Mouse (Mus musculus) lung, embryonic 14.5 days (tissue): ENCODE results near the gene Crybg3. TPM values are rescaled to one million over a fixed set of nuclear protein-coding genes. Genes with fewer than 3 reads are reported as not detected.

Source experiments
- ATAC-seq: fragments of 200-750 bp; cut with Nextera tagmentation; 2 replicates; pipeline ENCODE4 v1.8.0; 2017; ENCODE audit warnings: mild to moderate bottlenecking, moderate TSS enrichment, moderate library complexity; ENCODE audit not compliant: insufficient read depth
- DNase-seq: peaks from one replicate; pipeline ENCODE4 v3.0.0-alpha.2; 2015
- H3K27ac ChIP-seq: fragments of 300-500 bp; sonication (generic); 2 replicates; pipeline ENCODE4 v1.5.1; 2014; ENCODE audit warnings: low read depth, mild to moderate bottlenecking, moderate library complexity
- H3K27me3 ChIP-seq: fragments of 300-500 bp; sonication (generic); 2 replicates; pipeline ENCODE4 v1.6.1; 2014; ENCODE audit warnings: low read length, control low read depth; ENCODE audit not compliant: insufficient read depth
- H3K36me3 ChIP-seq: fragments of 300-500 bp; sonication (generic); 2 replicates; pipeline ENCODE4 v1.6.1; 2014; ENCODE audit warnings: control low read depth; ENCODE audit not compliant: insufficient read depth
- H3K4me1 ChIP-seq: fragments of 300-500 bp; sonication (generic); 2 replicates; pipeline ENCODE4 v1.6.1; 2014; ENCODE audit warnings: antibody characterized with exemption, control low read depth; ENCODE audit not compliant: insufficient read depth
- H3K4me2 ChIP-seq: fragments of 300-500 bp; sonication (generic); 2 replicates; pipeline ENCODE4 v1.6.1; 2014; ENCODE audit warnings: mild to moderate bottlenecking
- H3K4me3 ChIP-seq: fragments of 300-500 bp; sonication (generic); 2 replicates; pipeline ENCODE4 v1.5.1; 2014; ENCODE audit warnings: low read depth, low read length
- H3K9ac ChIP-seq: fragments of 300-500 bp; sonication (generic); 2 replicates; pipeline ENCODE4 v1.6.1; 2014
- H3K9me3 ChIP-seq: fragments of 300-500 bp; sonication (generic); 2 replicates; pipeline ENCODE4 v1.6.1; 2016; ENCODE audit warnings: low read depth, low read length, control low read depth
- CTCF ChIP-seq: IDR thresholded peaks from 2 replicates; pipeline ENCODE4 v1.5.1; 2016; ENCODE audit warnings: antibody characterized with exemption, low read depth
- WGBS: fragments of 180-500 bp; shearing (Covaris S2); extraction: QIAGEN DNeasy Blood & Tissue Kit; methylation state at CpG from one replicate; pipeline ENCODE4 v1.1.7; 2014; 5-methylcytosine and 5-hydroxymethylcytosine counted together
- polyA plus RNA-seq: library from polyadenylated mRNA; unstranded; fragments of >200 nt; fragmentation: Nextera tagmentation; extraction: Ambion mirVana; gene quantifications from 2 replicates; pipeline ENCODE4 v1.2.1, GENCODE M21; 2014

The Crybg3 gene
- 9.7 and 10.6 TPM in 2 replicates for polyA plus RNA-seq

DNA sequence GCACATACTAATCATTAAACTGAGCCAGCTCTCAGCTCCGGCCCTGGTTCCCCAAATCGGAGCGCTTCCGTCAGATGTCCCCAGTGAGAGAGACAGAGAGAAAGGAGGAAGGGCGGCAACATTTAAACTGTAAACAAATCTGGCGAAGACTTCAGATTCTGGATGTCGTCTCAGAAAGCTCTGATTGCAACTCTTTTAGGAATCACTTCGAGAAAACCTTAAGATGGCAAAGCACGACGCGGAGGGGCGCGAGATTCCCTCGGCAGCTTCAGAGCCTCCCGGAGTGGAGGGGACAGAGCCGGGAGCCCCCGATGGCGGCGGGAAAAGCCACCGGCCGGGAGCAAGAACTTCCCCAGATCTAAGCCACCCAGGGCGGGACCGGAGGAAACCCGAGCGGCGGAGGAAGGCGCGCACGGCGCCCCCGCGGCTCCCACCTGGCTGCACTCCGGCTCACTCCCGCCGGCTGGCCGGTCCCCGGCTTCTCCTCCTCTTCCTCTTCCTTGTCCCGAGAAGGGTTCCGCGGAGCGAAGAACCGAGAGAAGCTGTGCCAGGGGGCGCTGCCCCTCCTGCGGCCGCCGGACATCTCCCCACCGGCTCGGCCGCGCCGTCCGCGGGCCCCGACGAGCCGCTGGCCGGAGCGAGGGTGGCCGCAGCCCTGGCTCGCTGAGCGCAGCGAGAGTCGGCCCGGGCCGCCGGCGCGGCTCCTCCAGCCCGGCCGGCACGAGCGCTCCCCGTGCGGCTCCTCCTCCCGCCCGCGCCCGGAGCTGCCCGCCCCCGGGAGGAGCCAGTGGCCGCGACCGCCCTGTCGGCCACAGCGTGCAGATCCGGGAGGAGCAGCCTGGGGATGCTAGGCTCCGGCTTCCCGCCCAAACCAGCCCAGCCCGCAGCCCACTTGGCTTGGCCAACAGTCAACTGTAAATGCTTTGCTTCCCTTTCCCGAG, at the start of gene Crybg3:
Crybg3 (minus strand) TSS at position 669 of the 941 bp plus-strand sequence.
- TF ChIP-seq CTCF: peak; percentile 6; the same call in 1 of the 2 replicates
- peak within 1 kb of the TSS; percentile 85 for H3K9ac ChIP-seq
- peak; percentile 90 for DNase-seq
- peak; percentile 98 for ATAC-seq
- peak within 1 kb of the TSS; percentile 72 for H3K4me3 ChIP-seq
- WGBS: under 1% methylated on average over 85 of the region's 90 CpGs
- peak within 1 kb of the TSS; percentile 65 for H3K4me2 ChIP-seq
- no peaks in the 10 kb centered on the region for H3K9me3 ChIP-seq
- H3K27ac ChIP-seq: peak within 1 kb of the TSS; percentile 93
- no peaks in the 10 kb centered on the region for H3K27me3 ChIP-seq
- no peaks in the 10 kb centered on the region for H3K36me3 ChIP-seq
- H3K4me1 ChIP-seq: no peaks in the 10 kb centered on the region

DNA sequence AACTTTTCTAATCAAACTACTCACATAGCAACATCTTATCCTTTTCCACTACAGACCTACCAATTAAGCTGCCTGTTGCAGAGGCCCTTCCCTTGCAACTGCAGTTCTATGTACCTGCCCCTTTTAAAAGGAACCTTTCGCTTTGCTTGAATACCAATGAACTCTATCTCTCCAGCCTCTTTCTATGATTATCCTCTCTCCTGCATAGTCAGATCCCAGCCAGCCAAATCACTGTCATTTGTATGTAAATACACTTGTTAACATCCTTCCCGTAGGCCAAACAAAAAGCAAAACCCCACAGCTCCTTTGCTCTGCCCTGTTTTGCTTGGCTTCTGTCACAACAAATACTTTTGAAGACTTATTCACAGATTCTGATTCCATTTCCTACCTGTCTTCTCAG, 43.0 kb upstream of the Crybg3 start:
- DNase-seq (no peak), ATAC-seq (no peak)
- TF ChIP-seq CTCF: no peak
- Histone ChIP-seq H3K4me2 (no peak overlapping the region), H3K27me3 (no peaks in the 10 kb centered on the region), H3K27ac (no peak overlapping the region), H3K9me3 (no peaks in the 10 kb centered on the region), H3K4me1 (no peaks in the 10 kb centered on the region), H3K4me3 (no peak overlapping the region), H3K9ac (no peak overlapping the region), H3K36me3 (no peaks in the 10 kb centered on the region)
- 51% methylated on average over 2 of the region's 2 CpGs for WGBS

DNA sequence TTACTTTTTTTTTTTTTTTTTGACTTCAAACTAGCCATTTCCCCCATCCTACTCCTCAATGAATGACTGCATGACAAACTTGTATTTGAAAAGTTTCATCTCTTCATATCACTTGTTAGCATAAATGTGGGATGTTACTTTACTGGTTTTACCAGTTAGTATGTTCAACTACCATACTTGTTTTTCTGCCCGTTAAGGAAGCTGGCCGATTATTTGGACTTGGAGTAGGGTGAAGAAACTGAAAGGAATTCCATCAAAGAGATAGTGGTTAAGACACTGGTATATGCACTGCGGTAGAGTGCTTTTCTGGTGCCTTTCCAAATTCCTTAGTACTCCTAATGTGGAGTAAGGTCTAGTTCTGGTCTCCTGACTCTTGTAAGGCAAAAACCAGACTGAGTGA, 39.2 kb upstream of the Crybg3 start:
- Histone ChIP-seq H3K27ac (no peak overlapping the region), H3K4me3 (no peak overlapping the region), H3K4me1 (no peaks in the 10 kb centered on the region), H3K36me3 (no peaks in the 10 kb centered on the region), H3K9me3 (no peaks in the 10 kb centered on the region), H3K4me2 (peak overlapping the region; percentile 63; the same call in 1 of the 2 replicates), H3K9ac (no peak overlapping the region), H3K27me3 (no peaks in the 10 kb centered on the region)
- DNase-seq (peak; percentile 3), ATAC-seq (no peak)
- WGBS: 84% methylated on average over 3 of the region's 3 CpGs
- TF ChIP-seq CTCF: no peak

DNA sequence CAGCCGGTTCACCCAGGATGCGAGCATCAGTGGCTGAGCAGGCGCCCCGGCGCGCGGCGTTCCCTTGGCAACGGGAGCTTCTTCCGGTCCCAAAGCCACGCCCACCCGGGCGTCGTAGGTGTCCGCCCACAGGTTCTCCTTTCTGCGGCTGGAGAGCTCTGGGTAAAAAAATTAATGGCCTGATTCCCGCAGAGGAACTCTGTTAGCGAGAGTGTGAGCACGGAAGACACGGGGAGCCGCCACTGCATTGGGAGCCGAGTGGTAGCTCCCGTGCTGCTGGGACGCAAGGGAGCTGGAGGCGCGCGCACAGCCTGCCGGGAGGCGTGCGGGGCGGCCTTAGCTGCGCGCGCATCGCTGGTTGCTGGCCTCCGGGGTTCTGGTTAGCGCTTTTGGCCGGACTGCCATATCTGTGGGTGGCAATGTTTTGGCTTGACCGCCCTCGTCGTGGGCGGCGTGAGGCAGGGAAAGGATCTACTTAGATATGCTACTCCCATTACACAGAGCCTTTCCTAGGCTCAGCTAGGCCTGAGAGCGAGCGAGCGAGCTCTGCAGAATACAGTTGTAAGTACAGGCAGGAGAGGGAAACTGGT, 38.4 kb upstream of the Crybg3 start, which contains the start of gene Arl6:
Arl6 (minus strand) TSS at position 290 of the 590 bp plus-strand sequence.
- Histone ChIP-seq H3K9me3 (no peaks in the 10 kb centered on the region), H3K4me1 (no peaks in the 10 kb centered on the region), H3K4me3 (peak within 1 kb of the TSS; percentile 58), H3K27ac (peak within 1 kb of the TSS; percentile 95), H3K4me2 (peak within 1 kb of the TSS; percentile 63), H3K9ac (peak within 1 kb of the TSS; percentile 62), H3K27me3 (no peaks in the 10 kb centered on the region), H3K36me3 (no peaks in the 10 kb centered on the region)
- under 1% methylated on average over 46 of the region's 46 CpGs for WGBS
- peak; percentile 99 for ATAC-seq
- TF ChIP-seq CTCF: no peak
- DNase-seq: peak; percentile 96

DNA sequence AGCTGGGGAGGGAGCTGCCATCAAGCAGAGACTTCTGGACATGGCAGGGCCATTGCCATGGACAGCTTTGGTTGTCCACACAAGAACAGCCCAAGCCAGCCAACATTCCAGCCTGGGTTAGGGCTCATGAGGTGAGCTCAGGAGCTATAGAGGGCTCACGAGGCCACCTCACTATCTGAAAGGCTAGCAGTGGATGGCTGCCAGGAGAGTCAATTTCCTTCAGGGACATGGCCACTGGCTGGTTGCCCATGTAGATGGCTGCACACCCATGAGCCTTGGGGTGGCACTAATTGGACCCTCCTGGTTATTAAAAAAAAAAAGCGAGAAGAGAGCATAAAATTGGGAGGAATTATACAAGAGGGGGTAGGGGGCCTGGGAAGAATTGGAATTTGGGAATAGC, 33.8 kb upstream of the Crybg3 start:
- ATAC-seq (no peak), DNase-seq (no peak)
- WGBS: 83% methylated on average over 2 of the region's 2 CpGs
- Histone ChIP-seq H3K27me3 (no peaks in the 10 kb centered on the region), H3K9me3 (no peaks in the 10 kb centered on the region), H3K36me3 (0 out of 2 replicates have a peak, but pooled peaks cover 4% of the 10 kb centered on the region), H3K27ac (no peak overlapping the region), H3K4me2 (no peak overlapping the region), H3K4me3 (no peak overlapping the region), H3K4me1 (no peaks in the 10 kb centered on the region), H3K9ac (no peak overlapping the region)
- TF ChIP-seq CTCF: no peak

DNA sequence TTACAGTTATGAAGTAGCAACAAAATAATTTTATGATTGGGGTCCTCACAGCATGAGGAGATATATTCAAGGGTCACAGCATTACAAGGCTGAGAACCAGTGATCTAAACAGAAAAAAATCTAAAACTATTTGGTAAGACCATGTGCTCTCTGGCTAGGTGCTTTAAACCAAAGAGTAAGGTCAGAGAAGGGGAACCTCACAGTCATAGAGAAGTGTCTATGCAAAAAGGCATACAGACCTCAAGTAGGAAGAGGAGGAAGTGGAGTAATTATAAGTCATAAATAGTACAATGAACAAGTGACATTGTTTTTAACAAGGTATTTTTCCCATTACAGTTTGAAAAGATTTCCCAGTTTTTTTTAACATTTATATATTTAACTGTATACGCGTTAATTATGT, 20.8 kb upstream of the Crybg3 start:
- no peaks in the 10 kb centered on the region for H3K27me3 ChIP-seq
- H3K4me2 ChIP-seq: no peak overlapping the region
- no peak overlapping the region for H3K9ac ChIP-seq
- H3K4me1 ChIP-seq: no peaks in the 10 kb centered on the region
- TF ChIP-seq CTCF: no peak
- WGBS: 96% methylated on average over 2 of the region's 2 CpGs
- ATAC-seq: no peak
- H3K36me3 ChIP-seq: no peaks in the 10 kb centered on the region
- H3K9me3 ChIP-seq: no peaks in the 10 kb centered on the region
- DNase-seq: no peak
- no peak overlapping the region for H3K27ac ChIP-seq
- no peak overlapping the region for H3K4me3 ChIP-seq

DNA sequence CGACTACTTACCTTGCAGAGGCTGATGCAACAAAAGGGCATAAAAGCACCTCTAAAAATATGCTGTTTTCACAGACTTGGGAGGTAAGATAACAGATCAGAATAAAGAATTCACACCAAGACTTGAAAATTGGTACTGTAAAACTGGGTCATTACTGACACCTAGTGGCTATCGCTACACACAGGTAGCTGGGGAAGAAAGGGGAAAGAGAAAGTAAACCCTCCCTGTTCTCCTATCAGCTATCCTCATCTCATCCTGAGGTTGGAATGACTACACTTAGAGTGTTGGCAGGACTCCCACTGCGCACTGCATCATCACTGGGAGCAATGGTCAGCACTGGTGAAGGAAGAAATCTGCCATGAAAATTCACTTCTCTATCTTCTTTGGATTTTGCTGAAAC, 16.4 kb upstream of the Crybg3 start:
- ATAC-seq (no peak), DNase-seq (peak; percentile 81)
- peak; percentile 75 for TF ChIP-seq CTCF
- H3K4me1 ChIP-seq: no peaks in the 10 kb centered on the region
- no peaks in the 10 kb centered on the region for H3K27me3 ChIP-seq
- H3K27ac ChIP-seq: no peak overlapping the region
- H3K4me3 ChIP-seq: no peak overlapping the region
- H3K9me3 ChIP-seq: no peaks in the 10 kb centered on the region
- no peaks in the 10 kb centered on the region for H3K36me3 ChIP-seq
- no peak overlapping the region for H3K9ac ChIP-seq
- WGBS: 31% methylated on average over 3 of the region's 3 CpGs
- no peak overlapping the region for H3K4me2 ChIP-seq
